Mouse (Mus musculus) ES-E14 (cell line): ENCODE measurements around the gene Gm21833.

Experiments used
- CHD2 ChIP-seq: IDR thresholded peaks from 2 replicates; pipeline ENCODE4 v1.6.1; 2014; ENCODE audit warnings: mild to moderate bottlenecking, low read depth, low read length, inconsistent platforms
- HCFC1 ChIP-seq: IDR thresholded peaks from 2 replicates; pipeline ENCODE4 v1.6.1; 2012; ENCODE audit warnings: low read length, inconsistent platforms, borderline replicate concordance; ENCODE audit not compliant: insufficient read depth
- ZC3H11A ChIP-seq: IDR thresholded peaks from 2 replicates; pipeline ENCODE4 v1.6.1; 2012; ENCODE audit warnings: low read depth, mild to moderate bottlenecking, inconsistent platforms, low read length, borderline replicate concordance

- TF ChIP-seq ZC3H11A: no peak
- TF ChIP-seq HCFC1: no peak
- TF ChIP-seq CHD2: no peak
Observed at GRCm38 (mm10) chr16:82815255-82815654, 12.9 kb upstream of the Gm21833 start.
